Comparison of ENCODE assay signal across 25 mouse cellular contexts in genomic region chr11:17112419-17113090, GRCm38 (mm10).
"Had no signal": no experiment of that assay in that cellular context is flagged by ENCODE, and none has a peak within 500 bp of the region (broad histone marks: within the 10 kb centered on the region; RNA-seq: fewer than 3 reads in every experiment).

No protein-coding gene starts in this region.

- ATAC-seq: intestine, postnatal 0 days; liver, postnatal 0 days; lung, postnatal 0 days; midbrain, embryonic 13.5 days; midbrain, embryonic 16.5 days had no signal

- H3K36me3 ChIP-seq: limb, embryonic 12.5 days; limb, embryonic 15.5 days; midbrain, embryonic 10.5 days; midbrain, embryonic 13.5 days; neural tube, embryonic 13.5 days; stomach, embryonic 15.5 days had no signal

- H3K4me3 ChIP-seq: limb, embryonic 12.5 days; limb, embryonic 15.5 days; megakaryocyte, embryonic 14.5 days; midbrain, embryonic 10.5 days; midbrain, embryonic 13.5 days; myocyte; neural tube, embryonic 13.5 days; stomach, embryonic 15.5 days had no signal

- H3K9ac ChIP-seq: limb, embryonic 12.5 days; limb, embryonic 15.5 days; liver, embryonic 14.5 days; liver, postnatal 0 days; lung, embryonic 14.5 days; midbrain, embryonic 13.5 days; neural tube, embryonic 13.5 days; stomach, embryonic 15.5 days had no signal

- H3K27me3 ChIP-seq: limb, embryonic 12.5 days; limb, embryonic 15.5 days; megakaryocyte, embryonic 14.5 days; midbrain, embryonic 13.5 days; neural tube, embryonic 13.5 days; stomach, embryonic 15.5 days had no signal

- DNase-seq: kidney, adult 2 months; kidney, postnatal 25 days; left cerebral cortex, postnatal 4 days; liver, postnatal 0 days; lung, embryonic 14.5 days; retina, postnatal 1 day; right cerebral cortex, postnatal 25 days; spleen, adult 18-20 months; thymus, adult 18-20 months; thymus, postnatal 36 days had no signal

- H3K4me2 ChIP-seq: limb, embryonic 12.5 days; limb, embryonic 15.5 days; liver, embryonic 11.5 days; lung, embryonic 14.5 days; midbrain, embryonic 13.5 days; neural tube, embryonic 13.5 days; stomach, embryonic 15.5 days had no signal

- H3K9me3 ChIP-seq: limb, embryonic 15.5 days; midbrain, embryonic 13.5 days; neural tube, embryonic 13.5 days; stomach, embryonic 15.5 days had no signal

- H3K4me1 ChIP-seq: limb, embryonic 12.5 days; limb, embryonic 15.5 days; megakaryocyte, embryonic 14.5 days; midbrain, embryonic 10.5 days; midbrain, embryonic 13.5 days; neural tube, embryonic 13.5 days; stomach, embryonic 15.5 days had no signal

- H3K27ac ChIP-seq: kidney, postnatal 0 days; limb, embryonic 12.5 days; limb, embryonic 15.5 days; liver, embryonic 14.5 days; macrophage; midbrain, embryonic 10.5 days; midbrain, embryonic 13.5 days; neural tube, embryonic 13.5 days; stomach, embryonic 15.5 days had no signal
